Mouse (Mus musculus) CH12.LX (cell line): ENCODE results near the gene Atox1. TPM values are rescaled to one million over a fixed set of nuclear protein-coding genes. Genes with fewer than 3 reads are reported as not detected.

Source experiments
- DNase-seq: peaks from one replicate; pipeline ENCODE4 v3.0.0-alpha.2; 2013; ENCODE audit errors: extremely low read depth
- H3K27ac ChIP-seq: 2 replicates; pipeline ENCODE4 v1.5.1; 2012; ENCODE audit warnings: low read depth, mild to moderate bottlenecking, control low read depth, moderate library complexity; ENCODE audit not compliant: insufficient read depth
- H3K27me3 ChIP-seq: replicated peaks from 2 replicates; pipeline ENCODE3; 2012; ENCODE audit warnings: inconsistent platforms
- H3K36me3 ChIP-seq, 2 experiments: replicated peaks in 1 of 2; 2 replicates each; pipeline versions ENCODE3 to v1.6.1; 2012; ENCODE audit warnings: inconsistent platforms in 1 of 2, low read length in 1 of 2, mild to moderate bottlenecking in 1 of 2, mixed read lengths in 1 of 2, moderate library complexity in 1 of 2; ENCODE audit not compliant: control insufficient read depth in 1 of 2, insufficient read depth in 1 of 2
- H3K4me1 ChIP-seq, 2 experiments: 2 replicates each; pipeline ENCODE4 v1.6.1; 2012; ENCODE audit warnings: inconsistent platforms in 1 of 2, moderate library complexity in 1 of 2; ENCODE audit not compliant: insufficient read depth in 2 of 2, control insufficient read depth in 1 of 2
- H3K4me2 ChIP-seq: 2 replicates; pipeline ENCODE4 v1.6.1; 2012; ENCODE audit warnings: low read depth, mild to moderate bottlenecking, control low read depth; ENCODE audit not compliant: poor library complexity, insufficient read depth, severe bottlenecking
- H3K4me3 ChIP-seq, 3 experiments: fragments of 150-350 bp in 1 of 3; sonication (generic) in 1 of 3; replicated peaks in 1 of 3; 2 replicates each; pipeline versions ENCODE3 to v1.5.1; 2011 to 2012; ENCODE audit warnings: low read depth in 2 of 3, low read length in 2 of 3, mild to moderate bottlenecking in 2 of 3, moderate library complexity in 2 of 3, control low read depth in 1 of 3, improper control_type of control experiment in 1 of 3, inconsistent platforms in 1 of 3, mixed read lengths in 1 of 3; ENCODE audit not compliant: poor library complexity in 1 of 3
- H3K79me2 ChIP-seq: replicated peaks from 2 replicates; pipeline ENCODE4 v1.6.1; 2012; ENCODE audit warnings: mild to moderate bottlenecking, moderate library complexity; ENCODE audit not compliant: control insufficient read depth, poor library complexity, insufficient read depth, severe bottlenecking; ENCODE audit errors: extremely low read depth
- H3K9ac ChIP-seq: 2 replicates; pipeline ENCODE4 v1.6.1; 2012; ENCODE audit warnings: low read depth, mild to moderate bottlenecking, control low read depth, moderate library complexity; ENCODE audit not compliant: insufficient read depth
- H3K9me3 ChIP-seq: replicated peaks from 2 replicates; pipeline ENCODE3; 2012; ENCODE audit warnings: low read length, inconsistent platforms, mixed read lengths
- BHLHE40 ChIP-seq: IDR thresholded peaks from 2 replicates; pipeline ENCODE4 v1.6.1; 2011; ENCODE audit warnings: mild to moderate bottlenecking, low read depth, low read length, improper control_type of control experiment
- CHD1 ChIP-seq: IDR thresholded peaks from 2 replicates; pipeline ENCODE4 v1.6.1; 2012; ENCODE audit warnings: low read depth, low read length, improper control_type of control experiment, inconsistent platforms
- CHD2 ChIP-seq: IDR thresholded peaks from 2 replicates; pipeline ENCODE4 v1.6.1; 2011; ENCODE audit warnings: low read length, improper control_type of control experiment
- E2F4 ChIP-seq: IDR thresholded peaks from 2 replicates; pipeline ENCODE4 v1.6.1; 2011; ENCODE audit warnings: low read depth, low read length, improper control_type of control experiment; ENCODE audit not compliant: insufficient replicate concordance
- EP300 ChIP-seq: IDR thresholded peaks from 2 replicates; pipeline ENCODE4 v1.6.1; 2011; ENCODE audit warnings: low read length, improper control_type of control experiment
- ETS1 ChIP-seq: conservative IDR thresholded peaks from 2 replicates; pipeline ENCODE4 v1.6.1; 2012; ENCODE audit warnings: low read depth, mild to moderate bottlenecking, inconsistent platforms, low read length, improper control_type of control experiment, moderate library complexity
- GABPA ChIP-seq: IDR thresholded peaks from 2 replicates; pipeline ENCODE4 v1.6.1; 2012; ENCODE audit warnings: low read depth, low read length, improper control_type of control experiment, inconsistent platforms; ENCODE audit not compliant: insufficient replicate concordance
- HCFC1 ChIP-seq: IDR thresholded peaks from 2 replicates; pipeline ENCODE4 v1.6.1; 2012; ENCODE audit warnings: low read depth, mild to moderate bottlenecking, inconsistent platforms, low read length, improper control_type of control experiment
- JUN ChIP-seq: IDR thresholded peaks from 2 replicates; pipeline ENCODE4 v1.6.1; 2011; ENCODE audit warnings: low read depth, mild to moderate bottlenecking, low read length, improper control_type of control experiment, moderate library complexity; ENCODE audit not compliant: insufficient read depth
- JUND ChIP-seq: conservative IDR thresholded peaks from 2 replicates; pipeline ENCODE4 v1.6.1; 2011; ENCODE audit warnings: low read depth, low read length, improper control_type of control experiment
- KAT2A ChIP-seq: IDR thresholded peaks from 2 replicates; pipeline ENCODE4 v1.6.1; 2012; ENCODE audit warnings: low read length, improper control_type of control experiment, inconsistent platforms; ENCODE audit not compliant: insufficient replicate concordance
- MAFK ChIP-seq: IDR thresholded peaks from 2 replicates; pipeline ENCODE4 v1.6.1; 2011; ENCODE audit warnings: low read length, improper control_type of control experiment; ENCODE audit not compliant: insufficient replicate concordance
- MAX ChIP-seq: IDR thresholded peaks from 2 replicates; pipeline ENCODE4 v1.6.1; 2011; ENCODE audit warnings: low read length, improper control_type of control experiment
- MAZ ChIP-seq: IDR thresholded peaks from 2 replicates; pipeline ENCODE4 v1.6.1; 2012; ENCODE audit warnings: low read depth, mild to moderate bottlenecking, inconsistent platforms, low read length, improper control_type of control experiment, moderate library complexity
- MXI1 ChIP-seq: IDR thresholded peaks from 2 replicates; pipeline ENCODE4 v1.6.1; 2011; ENCODE audit warnings: mild to moderate bottlenecking, low read depth, low read length, improper control_type of control experiment
- MYC ChIP-seq: IDR thresholded peaks from 2 replicates; pipeline ENCODE4 v1.6.1; 2011; ENCODE audit warnings: low read depth, mild to moderate bottlenecking, improper control_type of control experiment, low read length
- NELFE ChIP-seq: IDR thresholded peaks from 2 replicates; pipeline ENCODE4 v1.6.1; 2011; ENCODE audit warnings: low read depth, low read length, improper control_type of control experiment
- NRF1 ChIP-seq: IDR thresholded peaks from 2 replicates; pipeline ENCODE4 v1.6.1; 2014; ENCODE audit warnings: low read depth, mild to moderate bottlenecking, inconsistent platforms, low read length, improper control_type of control experiment, moderate library complexity
- PAX5 ChIP-seq: IDR thresholded peaks from 2 replicates; pipeline ENCODE4 v1.6.1; 2012; ENCODE audit warnings: low read length, inconsistent platforms, mixed read lengths
- POLR2A ChIP-seq: IDR thresholded peaks from 2 replicates; pipeline ENCODE4 v1.6.1; 2011; ENCODE audit warnings: low read depth, mild to moderate bottlenecking, improper control_type of control experiment, low read length
- POLR2AphosphoS2 ChIP-seq: IDR thresholded peaks from 2 replicates; pipeline ENCODE4 v1.6.1; 2011; ENCODE audit warnings: low read depth, low read length, improper control_type of control experiment
- RCOR1 ChIP-seq: conservative IDR thresholded peaks from 2 replicates; pipeline ENCODE4 v1.6.1; 2012; ENCODE audit warnings: low read depth, mild to moderate bottlenecking, inconsistent platforms, low read length, improper control_type of control experiment
- SIN3A ChIP-seq: IDR thresholded peaks from 2 replicates; pipeline ENCODE4 v1.6.1; 2012; ENCODE audit warnings: low read length, improper control_type of control experiment, inconsistent platforms
- SMC3 ChIP-seq: IDR thresholded peaks from 2 replicates; pipeline ENCODE4 v1.6.1; 2011; ENCODE audit warnings: low read depth, low read length, improper control_type of control experiment
- TCF12 ChIP-seq: IDR thresholded peaks from 2 replicates; pipeline ENCODE4 v1.6.1; 2014; ENCODE audit warnings: low read depth, mild to moderate bottlenecking, inconsistent platforms, low read length, improper control_type of control experiment
- UBTF ChIP-seq: IDR thresholded peaks from 2 replicates; pipeline ENCODE4 v1.6.1; 2012; ENCODE audit warnings: low read depth, mild to moderate bottlenecking, inconsistent platforms, low read length, improper control_type of control experiment, moderate library complexity
- USF1 ChIP-seq: IDR thresholded peaks from 2 replicates; pipeline ENCODE4 v1.6.1; 2014; ENCODE audit warnings: low read depth, mild to moderate bottlenecking, inconsistent platforms, low read length, improper control_type of control experiment
- USF2 ChIP-seq: conservative IDR thresholded peaks from 2 replicates; pipeline ENCODE4 v1.6.1; 2011; ENCODE audit warnings: low read depth, low read length, improper control_type of control experiment
- ZC3H11A ChIP-seq: IDR thresholded peaks from 2 replicates; pipeline ENCODE4 v1.6.1; 2012; ENCODE audit warnings: low read depth, mild to moderate bottlenecking, inconsistent platforms, low read length, improper control_type of control experiment
- ZKSCAN1 ChIP-seq: IDR thresholded peaks from 2 replicates; pipeline ENCODE4 v1.6.1; 2012; ENCODE audit warnings: low read depth, inconsistent platforms, low read length, improper control_type of control experiment, borderline replicate concordance
- ZMIZ1 ChIP-seq: IDR thresholded peaks from 2 replicates; pipeline ENCODE4 v1.6.1; 2012; ENCODE audit warnings: low read depth, mild to moderate bottlenecking, inconsistent platforms, low read length, improper control_type of control experiment
- ZNF384 ChIP-seq: IDR thresholded peaks from 2 replicates; pipeline ENCODE4 v1.6.1; 2012; ENCODE audit warnings: low read depth, low read length, improper control_type of control experiment, inconsistent platforms
- dilution Hi-C: fragments of 300-500 bp; cut with MboI; formaldehyde crosslinking; loops from 2 replicates; pipeline ENCODE4 v1.14.3; 2020; ENCODE audit warnings: low sequenced_read_pairs; ENCODE audit not compliant: extremely low pct_unique_long_range_greater_than_20kb, extremely low pct_ligation_motif_present
- in situ Hi-C: fragments of 300-500 bp; cut with MboI; formaldehyde crosslinking; loops from 3 replicates; pipeline ENCODE4 v1.14.3; 2019; ENCODE audit warnings: low sequenced_read_pairs, low pct_ligation_motif_present, low pct_unique_long_range_greater_than_20kb, mixed read lengths
- polyA plus RNA-seq: library from polyadenylated mRNA; unstranded; fragments of >175 nt; gene quantifications from 2 replicates; pipeline ENCODE4 v1.2.1, GENCODE M21; 2012; ENCODE audit warnings: low read depth; ENCODE audit not compliant: insufficient read length
- total RNA-seq, 2 experiments: library from RNA; depleted of rRNA; stranded (reverse); fragments of 300-350 nt in 1 of 2; fragments of >200 nt in 1 of 2; gene quantifications; 2 replicates each; pipeline ENCODE4 v1.2.3; 2012 to 2014

Gene Atox1
- total and polyA plus RNA-seq, 3 experiments = 264 to 445 (median 398) TPM

GRCm38 (mm10) chr11:55469923-55470691 is 9.1 kb upstream of the Atox1 start (continued):
- TF ChIP-seq POLR2AphosphoS2 = no peak
- no peak; the same call in 1 of the 2 replicates for TF ChIP-seq RCOR1
- TF ChIP-seq CHD1 = 0 out of 2 replicates have a peak, but pooled peaks have one; percentile 39
- no peak; the same call in 1 of the 2 replicates for TF ChIP-seq NELFE
- no peak for TF ChIP-seq JUND
- TF ChIP-seq ZNF384 = no peak
- no peak for TF ChIP-seq USF2
- TF ChIP-seq ZMIZ1 = peak; percentile 1; the same call in 1 of the 2 replicates
- TF ChIP-seq MYC = no peak
- no peak for TF ChIP-seq E2F4
- TF ChIP-seq NRF1 = no peak
- peak; percentile 31 for TF ChIP-seq MAX
- TF ChIP-seq MXI1 = peak; percentile 75
- TF ChIP-seq ZC3H11A = no peak
- no peak for TF ChIP-seq ETS1
- no peak for TF ChIP-seq KAT2A
- TF ChIP-seq POLR2A = no peak; the same call in 1 of the 2 replicates

GRCm38 (mm10) chr11:55469048-55469843 is 8.2 kb upstream of the Atox1 start, which contains the start of gene G3bp1:
G3bp1 (plus strand) TSS chr11:55469685.
- peak; percentile 100 for DNase-seq
- in situ Hi-C loops = no loop called here
- peaks cover 7 to 27% of the 10 kb centered on the region in 2 experiments for H3K4me1 ChIP-seq
- peak within 1 kb of the TSS; percentile 80 for H3K27ac ChIP-seq
- H3K27me3 ChIP-seq = no peaks in the 10 kb centered on the region
- no peaks in the 10 kb centered on the region for H3K9me3 ChIP-seq
- peaks cover 4 to 25% of the 10 kb centered on the region in 2 experiments for H3K36me3 ChIP-seq
- dilution Hi-C loops = no loop called here
- H3K9ac ChIP-seq = peak within 1 kb of the TSS; percentile 89
- peak within 1 kb of the TSS; percentile 91 to 100 (median 93) for H3K4me3 ChIP-seq
- H3K4me2 ChIP-seq = peak within 1 kb of the TSS; percentile 73
- H3K79me2 ChIP-seq = peaks cover 46% of the 10 kb centered on the region
- TF ChIP-seq RCOR1 (no peak; the same call in none of the 2 replicates), ZMIZ1 (peak; percentile 97), HCFC1 (peak; percentile 81), NRF1 (peak; percentile 63), E2F4 (peak; percentile 80; the same call in 1 of the 2 replicates), GABPA (no peak), ZKSCAN1 (no peak), JUND (peak; percentile 13), MAFK (peak; percentile 89), CHD1 (0 out of 2 replicates have a peak, but pooled peaks have one; percentile 47), UBTF (no peak; the same call in 1 of the 2 replicates), SIN3A (peak; percentile 90), POLR2A (peak; percentile 94), EP300 (no peak; the same call in 1 of the 2 replicates), USF2 (no peak), USF1 (no peak), ZNF384 (no peak; the same call in none of the 2 replicates), JUN (peak; percentile 4; the same call in 1 of the 2 replicates), SMC3 (no peak), TCF12 (peak; percentile 84), PAX5 (no peak), MAZ (peak; percentile 79; the same call in 1 of the 2 replicates), NELFE (peak; percentile 98), CHD2 (peak; percentile 99), BHLHE40 (peak; percentile 88), MYC (peak; percentile 88)
